Mouse (Mus musculus): ENCODE measurements around the gene Prps1l3.

- TF ChIP-seq CTCF (IDR thresholded peaks at IDR 0.05; ENCODE audit: insufficient read depth, low read depth, low read length) (no peak), POLR2A (IDR thresholded peaks at IDR 0.05; ENCODE audit: insufficient read depth, low read depth, low read length) (no peak)
Measured at GRCm38 (mm10) chr12:57197363-57198026, 32.7 kb upstream of the Prps1l3 start, which contains the start of gene Slc25a21.
